Mouse (Mus musculus): ENCODE results near the gene Gtf2f2.

DNA sequence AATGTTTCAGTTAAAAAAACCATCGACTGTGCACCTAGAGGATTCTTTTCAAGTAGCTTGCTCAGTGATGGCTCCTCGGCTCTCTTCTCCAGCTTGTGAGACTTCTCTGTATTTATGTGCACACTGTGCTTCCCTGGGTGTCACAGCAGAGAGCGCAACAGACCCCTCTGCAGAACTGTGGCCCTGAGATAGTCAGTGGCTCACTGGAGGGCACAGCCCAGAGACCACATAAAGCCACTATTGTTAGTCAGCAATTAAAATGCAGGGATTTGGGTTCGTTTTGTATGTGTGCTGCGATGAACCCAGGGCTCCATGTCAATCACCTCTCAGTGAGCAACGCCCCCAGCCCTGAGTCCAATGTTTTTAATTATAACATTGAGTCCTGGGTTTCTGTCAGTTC, 159.8 kb downstream of the Gtf2f2 start:
- no peak for TF ChIP-seq MAX (IDR thresholded peaks at IDR 0.05; ENCODE audit: low read length)
- no peak for TF ChIP-seq MEF2A (IDR thresholded peaks at IDR 0.05; ENCODE audit: extremely low read depth, insufficient replicate concordance, low read depth, low read length, poor library complexity, severe bottlenecking)
- no peak for TF ChIP-seq POLR2A (IDR thresholded peaks at IDR 0.05; ENCODE audit: control insufficient read depth in 1 of 2, insufficient read depth in 1 of 2, low read depth in 1 of 2, low read length in 2 of 2, poor library complexity in 1 of 2)

All from MEL (cell line).